Mouse (Mus musculus): Measurements from ENCODE around the gene Mpst.

The Mpst gene

DNA sequence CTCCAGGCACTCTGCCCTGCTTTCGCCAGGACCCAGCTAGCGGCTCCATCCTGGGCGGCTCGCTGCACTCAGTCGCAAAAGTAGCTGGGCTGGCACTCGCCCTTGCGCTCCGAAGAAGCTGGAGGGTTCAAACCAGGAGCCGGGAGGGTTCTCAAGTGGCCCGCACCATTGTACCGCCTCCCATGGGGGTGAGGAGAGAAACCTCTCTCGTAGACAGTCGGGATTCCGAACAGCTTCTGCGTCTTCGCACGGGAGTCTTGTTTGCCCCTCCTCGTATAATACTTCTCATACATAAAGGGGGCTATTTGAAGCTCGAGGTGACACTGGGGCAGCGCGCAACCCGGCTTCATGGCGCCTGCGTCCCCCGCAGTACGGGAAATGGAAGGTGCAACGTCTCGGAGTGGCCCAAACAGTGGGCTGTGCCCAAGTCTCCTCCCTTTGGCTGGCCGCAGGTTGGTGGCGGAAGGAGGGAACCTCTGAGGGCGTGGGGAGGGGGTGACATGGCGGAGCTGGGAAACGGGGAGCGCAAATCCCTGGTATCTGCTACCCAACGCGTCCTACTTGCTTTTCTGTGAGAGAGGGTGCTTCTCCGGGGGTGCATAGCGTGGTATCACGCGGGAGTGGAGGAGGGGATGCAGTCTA lies at the start of gene Mpst:
Gene Mpst, plus strand, starts transcription at position 124 of the 642 bp plus-strand sequence.
- peak; percentile 87 for DNase-seq (ENCODE audit: low spot score)

DNA sequence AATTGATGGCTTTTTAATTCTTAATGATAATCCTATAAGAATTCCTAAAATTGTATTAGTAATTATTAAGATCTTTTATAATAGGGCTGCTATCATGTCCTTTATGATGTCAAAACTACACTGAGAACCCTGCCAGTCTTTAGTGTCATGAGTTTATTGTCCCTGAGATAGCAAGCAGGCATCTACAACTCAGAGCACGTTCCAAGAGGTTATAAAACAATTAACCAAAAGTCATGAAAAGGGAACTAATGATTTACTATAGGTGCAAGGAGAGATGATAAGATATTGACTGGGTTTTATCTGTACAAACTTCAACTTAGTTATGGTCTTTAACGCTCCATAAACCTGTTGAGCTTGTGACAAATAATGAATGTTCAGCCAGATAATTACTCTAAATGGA lies 40.3 kb upstream of the Mpst start:
- no peak for DNase-seq (ENCODE audit: low spot score)

DNA sequence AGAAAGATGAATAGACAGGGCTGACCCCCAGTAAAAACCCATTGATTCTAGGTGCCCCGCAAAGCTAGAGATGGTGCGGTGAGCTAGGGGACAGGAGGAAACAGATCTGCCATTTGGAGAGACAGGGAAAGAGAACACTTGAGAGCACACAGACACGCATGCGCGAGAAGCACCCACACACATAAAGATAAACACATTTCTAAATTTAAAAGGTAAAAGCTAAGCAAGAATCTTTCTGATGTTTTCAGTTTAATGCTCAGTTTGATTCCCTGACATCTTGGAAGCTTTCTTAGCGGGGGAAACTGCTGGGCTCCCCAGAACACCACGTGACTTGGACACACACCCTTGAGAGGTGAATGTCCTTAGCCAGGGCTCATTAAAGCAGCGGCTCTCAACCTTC lies 39.3 kb upstream of the Mpst start:
- no peak for DNase-seq (ENCODE audit: low spot score)

DNA sequence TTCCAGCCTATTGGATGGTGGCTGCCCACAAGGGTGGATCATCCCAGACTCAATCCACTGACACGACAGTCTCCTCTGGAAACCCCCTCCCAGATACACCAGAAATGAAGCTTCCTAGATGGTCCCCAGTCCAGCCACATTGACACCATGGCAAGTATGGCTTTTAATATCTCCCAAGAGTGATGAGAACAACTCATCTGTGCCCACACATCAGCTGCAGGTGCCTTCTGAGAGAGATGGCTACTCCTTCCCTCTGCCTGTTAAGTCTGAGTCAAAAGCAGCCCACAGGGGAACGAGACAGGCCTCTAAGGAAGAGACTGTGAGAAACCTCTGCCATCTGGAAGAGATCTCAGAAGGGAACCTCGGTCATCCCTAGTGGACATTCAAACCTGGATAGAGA lies 38.4 kb upstream of the Mpst start:
- no peak for DNase-seq (ENCODE audit: low spot score)

DNA sequence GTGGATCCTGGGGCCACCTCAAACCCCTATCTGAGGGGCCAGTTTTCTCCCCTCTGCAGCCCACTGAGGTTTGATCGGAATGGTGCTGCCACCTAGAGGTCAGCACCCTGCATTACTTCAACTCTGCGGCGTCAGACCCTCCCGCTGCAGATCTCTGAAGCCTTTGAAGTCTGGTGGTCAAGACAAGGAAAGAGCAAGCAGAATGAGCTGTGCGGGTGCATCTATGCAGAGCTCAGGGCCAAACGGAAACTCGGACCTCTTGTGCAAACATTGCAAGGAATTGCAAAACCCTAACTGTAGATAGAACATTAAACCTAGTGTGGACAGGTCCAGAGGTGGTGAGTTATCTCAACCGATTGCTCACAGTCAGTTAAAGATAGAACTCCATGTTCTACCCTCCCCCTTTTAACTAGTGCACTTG lies 37.3 kb upstream of the Mpst start:
- DNase-seq (ENCODE audit: low spot score): no peak

DNA sequence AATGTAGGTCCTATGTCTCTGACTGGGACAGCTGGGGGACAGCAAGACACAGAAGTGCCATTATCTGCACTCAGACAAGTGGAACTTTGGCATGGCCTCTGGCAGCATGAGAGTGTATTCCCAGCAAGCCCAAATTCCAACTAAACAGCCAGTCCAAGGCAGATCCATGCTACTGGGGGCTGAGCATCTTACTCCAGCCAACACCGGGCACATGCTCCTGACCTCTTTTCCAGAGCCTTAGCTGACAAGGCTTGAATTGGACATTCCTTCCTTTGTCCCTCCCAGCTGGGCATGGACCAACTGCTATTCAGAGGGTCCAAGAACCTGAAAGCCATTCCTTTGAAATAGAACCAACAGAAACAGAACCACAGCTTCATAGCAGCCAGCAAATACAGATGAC lies 36.6 kb upstream of the Mpst start:
- no peak for DNase-seq (ENCODE audit: low spot score)

DNA sequence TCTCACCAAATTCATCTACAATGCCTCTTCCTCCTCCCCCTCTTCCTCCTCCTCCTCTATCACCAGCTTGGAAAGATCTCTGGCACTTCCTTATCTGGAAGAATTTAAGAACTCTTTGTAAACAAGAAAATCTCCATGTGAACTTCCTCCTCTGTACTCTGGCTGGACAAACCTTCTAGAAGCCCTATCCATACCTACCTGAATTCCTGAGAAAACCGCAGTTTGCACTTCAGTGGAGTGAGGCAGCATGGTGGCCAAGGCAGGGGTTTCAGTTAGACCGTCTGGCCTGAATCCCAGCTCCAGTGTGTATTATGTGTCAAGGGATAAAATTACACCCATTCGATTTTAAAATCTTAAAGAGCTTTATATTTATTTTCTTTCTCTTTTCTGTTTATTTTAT lies 33.4 kb upstream of the Mpst start:
- no peak for DNase-seq (ENCODE audit: low spot score)

DNA sequence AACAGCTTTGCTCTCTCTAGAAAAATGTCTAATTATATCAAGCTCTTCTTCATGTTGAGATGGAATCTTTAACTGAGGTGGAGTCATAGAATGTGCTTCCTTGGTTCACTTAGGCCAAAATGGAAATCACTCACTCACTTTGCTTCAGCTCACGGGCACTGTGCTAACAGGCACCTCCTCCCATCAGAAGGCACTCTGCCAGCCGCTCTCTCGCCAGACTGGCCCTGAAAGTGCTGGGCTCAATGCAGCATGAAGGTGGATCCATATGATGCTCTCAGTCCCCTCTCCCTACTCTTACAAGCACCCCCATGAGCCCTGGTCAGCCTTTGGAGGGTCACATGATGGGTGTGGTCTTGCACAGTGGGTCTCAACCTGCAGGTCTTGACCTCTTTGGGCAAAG lies 32.0 kb upstream of the Mpst start:
- no peak for DNase-seq (ENCODE audit: low spot score)

DNA sequence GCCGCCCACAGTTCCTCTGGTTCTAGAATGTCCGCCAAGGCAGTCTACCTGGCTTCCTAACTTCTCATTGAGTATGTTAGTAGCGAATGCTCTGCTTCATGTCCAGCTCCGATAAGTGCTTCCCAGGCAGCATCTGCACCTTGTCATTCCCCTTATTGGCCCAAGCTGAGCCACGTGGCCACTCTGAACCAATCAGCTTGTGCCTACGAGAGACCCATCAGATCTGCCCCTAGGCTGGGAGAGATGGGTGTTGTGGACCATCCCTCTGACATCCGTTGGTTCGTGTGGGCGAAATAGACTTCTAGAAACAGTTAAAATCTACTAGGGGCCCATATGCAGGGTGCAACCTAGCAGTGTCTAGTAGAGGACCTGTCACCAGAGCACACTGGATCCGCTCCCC lies 28.4 kb upstream of the Mpst start:
- no peak for DNase-seq (ENCODE audit: low spot score)

DNA sequence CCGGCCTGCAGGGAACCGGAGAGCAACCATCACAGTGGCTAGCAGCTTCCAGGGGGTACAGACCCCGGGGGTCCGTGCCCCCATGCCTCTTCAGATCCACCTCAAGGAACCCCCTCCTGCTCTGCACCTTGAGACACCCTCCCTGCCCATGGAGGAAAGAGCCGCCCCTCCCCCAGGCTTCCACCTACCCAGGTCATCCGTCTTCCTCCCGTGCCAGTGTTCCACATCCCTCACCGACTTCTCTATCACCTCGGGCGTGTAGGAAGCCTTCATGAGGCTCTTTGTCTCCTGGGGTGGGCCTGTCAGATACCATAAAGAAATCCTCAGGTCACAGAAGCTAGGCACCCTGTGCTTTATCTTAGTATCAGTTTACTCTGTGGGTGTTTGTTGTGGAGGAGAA lies 27.7 kb upstream of the Mpst start:
- no peak for DNase-seq (ENCODE audit: low spot score)

DNA sequence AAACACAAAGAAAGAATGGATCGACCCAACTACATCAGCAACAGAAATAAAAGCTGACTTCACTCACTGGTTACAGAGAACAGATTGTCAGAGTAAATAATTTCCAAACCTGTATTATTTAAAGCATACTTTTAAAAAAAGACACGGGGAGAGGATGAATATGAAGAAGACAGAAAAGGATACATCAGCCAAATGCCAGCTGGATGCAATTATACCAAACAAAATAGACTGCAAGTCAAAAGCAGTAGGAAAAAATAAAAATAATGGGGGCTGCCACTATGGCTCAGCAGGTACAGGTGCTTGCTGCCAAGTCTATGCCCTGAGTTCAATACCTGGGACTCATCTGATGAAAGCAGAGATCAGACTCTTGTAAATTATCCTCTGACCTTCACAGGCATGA lies 26.0 kb upstream of the Mpst start:
- DNase-seq (ENCODE audit: low spot score): no peak

DNA sequence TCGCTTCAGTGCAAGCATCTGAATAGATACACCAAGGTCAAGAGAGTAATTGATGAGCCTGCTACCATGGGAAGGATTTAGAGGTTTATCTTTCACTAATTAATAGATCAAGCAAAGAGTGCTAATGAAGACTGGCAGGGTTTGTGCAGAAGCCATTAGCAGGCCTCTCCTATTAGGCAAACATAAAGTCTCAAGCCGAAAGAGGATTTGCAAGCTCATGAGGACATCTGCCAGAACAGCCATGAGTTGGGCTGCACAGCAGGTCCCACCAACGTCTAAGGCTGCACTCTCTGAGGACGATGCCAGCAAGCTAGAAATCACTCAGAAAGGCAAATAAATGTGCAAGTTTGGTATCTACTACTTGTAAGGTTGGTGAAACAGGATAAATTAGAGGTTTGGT lies 25.5 kb upstream of the Mpst start:
- no peak for DNase-seq (ENCODE audit: low spot score)

DNA sequence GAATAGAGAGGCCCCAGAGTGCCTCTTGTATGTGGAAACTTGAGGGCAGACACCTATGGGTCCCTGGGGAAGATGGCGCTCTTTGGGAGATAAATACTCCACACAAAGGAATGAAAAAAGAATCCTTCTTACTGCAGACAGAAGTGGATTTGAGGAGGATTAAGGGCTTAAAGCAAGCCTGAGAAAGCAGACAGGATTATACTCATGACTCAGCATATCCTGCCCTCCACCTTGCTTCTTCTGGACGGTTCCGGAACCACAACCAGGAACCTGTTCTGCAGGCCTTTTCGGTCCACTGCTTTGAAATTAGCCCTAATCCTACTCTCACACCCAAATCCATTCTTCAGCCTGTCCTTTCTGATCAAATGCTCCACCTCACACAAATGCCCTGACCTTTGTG lies 24.1 kb upstream of the Mpst start:
- DNase-seq (ENCODE audit: low spot score): no peak

DNA sequence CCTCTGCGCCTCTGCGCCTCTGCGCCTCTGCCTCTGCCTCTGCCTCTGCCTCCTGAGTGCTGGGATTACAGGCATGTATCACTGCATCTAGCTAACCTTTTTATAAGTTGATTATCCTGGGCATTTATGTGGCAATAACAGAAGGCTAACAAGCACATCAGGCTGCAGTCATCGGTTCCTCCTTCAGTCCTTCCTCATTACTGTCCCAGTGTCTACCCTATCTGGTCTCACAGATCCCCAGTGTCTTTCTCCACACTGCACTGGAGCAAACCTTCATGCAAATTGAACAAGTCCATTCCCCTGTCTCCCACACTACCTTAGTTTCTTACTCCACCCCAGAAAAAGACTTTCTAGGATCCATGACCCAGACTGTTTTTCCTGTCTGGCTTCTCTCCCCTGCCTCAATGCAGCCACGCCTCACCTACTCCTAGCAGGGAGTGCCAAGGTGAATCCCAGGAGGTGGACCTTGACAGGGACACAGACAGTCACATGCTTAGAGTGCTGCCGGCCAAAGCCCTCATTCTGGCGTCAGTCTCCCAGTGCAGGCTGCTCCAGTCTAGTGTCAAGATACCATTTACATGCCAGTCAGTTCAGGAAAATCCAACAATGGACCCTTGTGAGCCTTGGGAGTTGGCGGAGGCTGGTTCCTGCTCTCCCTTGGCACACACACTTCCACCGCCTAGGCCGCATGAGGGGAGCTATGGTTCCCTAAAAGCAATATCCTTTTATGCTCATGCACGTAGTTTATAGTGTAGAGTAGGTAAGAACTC lies 22.6 kb upstream of the Mpst start:
- no peak for DNase-seq (ENCODE audit: low spot score)

DNA sequence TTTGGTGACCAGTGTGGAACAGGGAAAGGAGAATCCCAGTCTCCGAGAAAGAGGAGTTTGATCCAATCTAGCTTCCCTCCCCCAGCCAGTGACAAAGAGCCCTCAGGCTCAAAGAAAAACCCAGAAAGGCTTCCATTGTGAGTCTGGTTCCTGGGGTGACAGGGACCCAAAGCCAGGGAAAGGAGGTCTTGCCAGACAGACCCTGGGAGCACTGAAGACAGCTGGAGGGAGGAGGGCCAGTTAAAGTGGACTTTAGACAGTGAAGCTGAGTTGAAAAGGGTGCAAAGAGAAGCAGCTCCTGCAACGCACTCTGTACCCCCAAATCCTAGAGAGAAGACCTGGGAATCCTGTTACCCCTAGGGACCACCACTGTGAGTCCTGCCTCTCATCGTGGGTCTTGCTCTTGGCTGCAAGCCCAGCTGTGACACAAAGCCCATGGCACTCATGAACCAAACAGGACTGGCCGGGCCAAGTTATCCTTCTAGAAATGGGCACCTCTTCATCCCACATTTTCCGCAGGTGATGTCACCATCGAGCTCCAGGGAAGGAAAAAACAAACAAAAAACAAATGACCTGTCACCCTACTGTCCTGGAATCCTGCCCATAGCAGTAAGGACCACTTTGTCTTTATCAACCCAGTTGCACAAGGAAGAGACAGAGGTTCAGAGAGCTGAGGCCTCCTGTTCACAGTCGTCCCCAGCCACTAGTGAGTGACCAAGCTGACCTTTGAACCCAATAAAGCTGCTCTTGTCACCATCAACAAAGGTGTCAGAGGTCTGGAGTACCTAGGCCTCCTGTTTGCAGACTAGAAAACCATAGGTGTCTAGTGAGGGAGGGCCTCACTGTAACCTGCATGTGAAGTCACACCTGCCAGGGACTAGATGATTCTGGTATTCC lies 21.7 kb upstream of the Mpst start:
- DNase-seq (ENCODE audit: low spot score): no peak

DNA sequence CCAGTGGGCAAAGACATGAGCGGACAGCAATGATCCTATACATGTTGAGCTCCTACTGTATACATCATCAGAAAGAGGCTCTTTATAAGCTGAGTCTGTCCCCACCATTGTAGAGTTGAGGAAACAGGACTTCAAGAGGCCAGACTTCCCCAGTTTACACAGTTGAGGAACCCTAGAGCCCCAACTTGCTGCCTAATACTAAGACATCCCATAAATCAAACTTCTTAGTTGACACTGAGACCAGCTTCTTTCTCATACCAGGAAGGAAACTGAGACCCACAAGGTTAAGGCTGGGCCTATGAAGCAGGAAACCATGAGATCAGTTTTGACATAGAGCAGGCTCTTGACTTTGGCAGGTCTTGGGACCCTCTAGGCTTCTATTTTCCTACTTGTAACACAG lies 20.7 kb upstream of the Mpst start:
- no peak for DNase-seq (ENCODE audit: low spot score)

DNA sequence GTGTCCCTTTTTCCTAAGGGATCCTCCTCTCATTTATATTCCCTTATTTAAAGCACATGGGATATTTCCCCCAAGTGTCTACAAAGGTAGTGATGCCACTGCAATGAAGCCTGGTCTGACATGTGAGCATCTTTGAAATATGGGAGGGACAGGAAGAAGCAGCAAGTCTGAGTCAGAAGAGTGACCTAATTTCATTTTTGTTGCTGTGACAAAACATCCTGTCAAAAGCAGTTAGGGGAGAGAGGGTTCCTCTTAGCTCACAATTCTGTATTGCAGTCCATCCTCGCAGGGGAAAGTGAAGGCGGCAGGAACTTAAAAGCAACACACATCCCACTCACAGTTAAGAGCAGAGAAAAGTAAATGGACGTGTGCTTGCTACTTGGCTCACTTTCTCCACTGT lies 15.4 kb upstream of the Mpst start:
- no peak for DNase-seq (ENCODE audit: low spot score)

DNA sequence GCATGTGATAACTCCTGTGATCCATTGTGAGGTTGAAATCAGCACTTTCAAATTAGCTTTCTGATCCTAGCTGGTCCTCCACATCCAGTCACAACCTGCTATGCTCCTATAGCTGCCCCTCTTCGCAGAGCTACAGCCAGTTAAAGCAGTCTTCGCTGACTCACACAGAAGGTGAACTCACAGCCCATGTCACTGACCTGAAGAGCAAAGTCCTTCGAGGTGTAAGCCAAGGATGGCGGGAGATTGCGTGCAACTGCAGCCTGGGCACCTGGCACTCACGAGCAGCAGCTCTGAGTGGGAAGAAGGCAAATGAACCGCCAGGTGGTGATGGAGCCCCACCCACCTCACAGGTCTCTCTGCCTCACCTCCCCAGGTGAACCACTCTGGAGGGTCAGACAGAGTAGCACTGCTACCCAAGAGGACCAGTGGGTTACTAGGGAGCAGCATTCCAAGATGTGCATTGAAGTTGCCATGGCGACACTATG lies 10.7 kb upstream of the Mpst start, which contains the start of gene Tex33:
Gene Tex33, minus strand, starts transcription at position 435 of the 485 bp plus-strand sequence.
- DNase-seq (ENCODE audit: low spot score): no peak

DNA sequence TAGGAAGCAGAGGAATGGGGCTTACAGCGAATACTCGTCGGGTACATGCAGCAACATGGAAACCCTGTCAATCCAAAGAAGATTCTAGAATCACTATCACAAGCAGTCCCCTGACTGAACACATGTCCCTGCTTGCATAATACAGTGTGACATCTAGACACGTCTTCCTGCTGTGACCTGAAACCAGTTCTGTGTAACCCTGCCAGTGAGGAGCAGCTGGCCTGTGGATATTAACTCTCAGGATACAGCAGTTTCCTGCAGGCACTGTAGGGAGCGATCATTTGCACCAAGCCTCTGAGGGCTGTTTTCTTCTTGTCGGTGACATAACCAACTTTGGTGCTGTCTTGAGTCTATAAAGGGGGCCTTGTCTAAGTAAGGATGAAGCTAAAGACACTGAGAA lies 4.9 kb upstream of the Mpst start:
- DNase-seq (ENCODE audit: low spot score): no peak

DNA sequence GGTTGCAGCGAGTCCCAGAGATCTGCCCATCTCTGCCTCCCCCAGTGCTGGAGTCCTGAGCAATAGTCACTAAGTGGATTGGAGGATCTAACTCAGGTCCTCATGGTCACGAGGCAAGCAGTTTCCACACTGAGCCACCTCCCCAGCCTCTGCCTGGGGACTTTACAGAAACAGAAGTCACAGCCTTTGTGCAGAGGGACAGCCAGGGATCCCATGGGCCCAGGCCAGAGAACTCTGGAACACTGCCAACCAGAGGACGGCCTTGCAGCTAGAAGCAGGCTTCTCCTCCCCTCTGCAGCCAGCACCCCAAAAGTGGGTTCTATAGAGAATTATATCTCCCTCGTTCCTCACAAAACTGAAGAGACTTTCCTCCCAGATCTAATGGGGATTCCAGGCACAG lies 4.3 kb upstream of the Mpst start:
- DNase-seq (ENCODE audit: low spot score): no peak

DNA sequence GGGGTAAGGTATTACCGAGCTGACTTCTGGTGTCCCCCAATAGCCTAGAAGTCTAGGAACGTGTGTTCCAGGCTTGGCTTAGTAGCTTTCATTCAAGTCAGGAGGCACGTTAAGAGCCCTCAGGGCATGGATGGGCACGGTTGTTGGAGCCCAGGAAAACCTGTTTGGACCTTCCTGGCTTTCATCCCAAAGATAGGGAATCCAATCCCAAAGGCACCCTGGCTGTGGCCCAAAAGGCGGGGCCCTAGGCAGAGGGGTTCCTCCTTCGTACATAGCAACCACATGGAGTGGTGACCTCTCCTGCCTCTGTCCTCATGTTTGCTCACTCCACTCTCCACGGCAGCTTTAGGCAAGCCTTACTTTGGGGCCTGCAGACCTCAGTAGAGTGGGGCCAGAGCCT lies 3.8 kb upstream of the Mpst start:
- DNase-seq (ENCODE audit: low spot score): no peak

DNA sequence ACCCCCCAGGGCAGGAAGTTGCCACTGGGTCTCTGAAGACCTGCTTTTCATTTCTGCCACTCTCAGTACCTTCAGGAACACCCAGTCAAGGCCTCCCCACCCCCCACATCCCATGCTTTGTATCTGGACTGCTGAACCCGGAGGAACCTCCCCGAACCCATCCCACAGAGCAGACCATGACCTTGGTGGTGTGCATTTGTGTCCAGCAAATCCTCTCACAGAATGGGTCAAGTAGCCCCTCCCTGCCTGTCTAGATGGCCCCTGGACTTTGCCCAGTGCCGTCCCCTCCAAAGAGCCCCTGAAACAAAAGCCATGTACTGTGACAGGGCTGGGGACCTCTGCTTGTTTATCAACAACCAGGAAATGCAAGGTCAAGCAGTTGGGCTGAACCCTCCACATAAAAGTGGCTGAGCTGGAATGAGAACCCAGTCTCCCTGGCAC lies 2.9 kb upstream of the Mpst start:
- DNase-seq (ENCODE audit: low spot score): no peak

DNA sequence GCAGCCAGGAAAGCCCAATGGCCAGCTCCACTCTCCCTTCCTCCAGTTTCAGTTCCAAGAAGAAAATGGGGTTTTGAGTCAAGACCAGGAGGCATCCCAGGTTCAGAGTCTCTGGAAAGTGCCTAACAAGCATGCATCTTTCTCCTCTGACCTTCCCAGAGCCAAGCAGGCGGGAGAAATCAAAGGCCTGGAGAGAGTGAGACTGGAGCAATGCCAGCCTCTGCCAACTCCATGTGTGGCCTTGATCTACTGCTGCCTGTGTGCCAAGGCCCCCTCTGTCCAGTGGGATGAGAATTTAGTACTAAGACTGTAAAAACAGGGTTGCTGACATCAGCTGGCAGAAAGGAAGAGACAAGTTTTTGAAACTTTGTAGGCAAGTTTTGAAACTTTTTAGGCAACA lies 2.3 kb upstream of the Mpst start:
- no peak for DNase-seq (ENCODE audit: low spot score)

Data from ovary, postnatal 10 days (tissue).